Mouse (Mus musculus) liver, embryonic 15.5 days (tissue): Measurements from ENCODE around the gene Uts2b. TPM values are rescaled to one million over a fixed set of nuclear protein-coding genes. Genes with fewer than 3 reads are reported as not detected.
"Not testable (repeated sequence)": the region's sequence is repeated elsewhere in the genome, so short reads cannot be mapped to it uniquely, and the experiment has no call there.

Source experiments
- ATAC-seq: fragments of 200-750 bp; cut with Nextera tagmentation; 2 replicates; pipeline ENCODE4 v1.8.0; 2017; ENCODE audit warnings: moderate number of reproducible peaks, mild to moderate bottlenecking, moderate library complexity; ENCODE audit not compliant: insufficient read depth
- H3K27ac ChIP-seq: fragments of 300-500 bp; sonication (generic); replicated peaks from 2 replicates; pipeline ENCODE4 v1.5.1; 2015; ENCODE audit warnings: mild to moderate bottlenecking, inconsistent platforms
- H3K27me3 ChIP-seq: fragments of 300-500 bp; sonication (generic); 2 replicates; pipeline ENCODE4 v1.6.1; 2015; ENCODE audit warnings: mild to moderate bottlenecking, inconsistent platforms
- H3K36me3 ChIP-seq: fragments of 300-500 bp; sonication (generic); replicated peaks from 2 replicates; pipeline ENCODE4 v1.6.1; 2015; ENCODE audit warnings: moderate library complexity, mild to moderate bottlenecking, inconsistent platforms
- H3K4me1 ChIP-seq: fragments of 300-500 bp; sonication (generic); replicated peaks from 2 replicates; pipeline ENCODE4 v1.6.1; 2015; ENCODE audit warnings: inconsistent platforms
- H3K4me2 ChIP-seq: fragments of 300-500 bp; sonication (generic); 2 replicates; pipeline ENCODE4 v1.6.1; 2015; ENCODE audit warnings: moderate library complexity, mild to moderate bottlenecking, inconsistent platforms
- H3K4me3 ChIP-seq: fragments of 300-500 bp; sonication (generic); replicated peaks from 2 replicates; pipeline ENCODE4 v1.5.1; 2015; ENCODE audit warnings: mild to moderate bottlenecking, inconsistent platforms
- H3K9ac ChIP-seq: fragments of 300-500 bp; sonication (generic); 2 replicates; pipeline ENCODE4 v1.6.1; 2015; ENCODE audit warnings: moderate library complexity, mild to moderate bottlenecking, inconsistent platforms
- H3K9me3 ChIP-seq: fragments of 300-500 bp; sonication (generic); replicated peaks from 2 replicates; pipeline ENCODE4 v1.6.1; 2016; ENCODE audit warnings: inconsistent platforms
- WGBS: fragments of 180-500 bp; shearing (Covaris S2); methylation state at CpG from one replicate; pipeline ENCODE4 v1.1.7; 2015; ENCODE audit warnings: mixed read lengths; ENCODE audit not compliant: insufficient replicate concordance; 5-methylcytosine and 5-hydroxymethylcytosine counted together
- polyA plus RNA-seq: library from polyadenylated mRNA; unstranded; fragments of >200 nt; fragmentation: Nextera tagmentation; extraction: Ambion mirVana; gene quantifications from 2 replicates; pipeline ENCODE4 v1.2.1, GENCODE M21; 2015

Uts2b gene
- polyA plus RNA-seq, 1 experiment from 2014 or later: not detected

DNA sequence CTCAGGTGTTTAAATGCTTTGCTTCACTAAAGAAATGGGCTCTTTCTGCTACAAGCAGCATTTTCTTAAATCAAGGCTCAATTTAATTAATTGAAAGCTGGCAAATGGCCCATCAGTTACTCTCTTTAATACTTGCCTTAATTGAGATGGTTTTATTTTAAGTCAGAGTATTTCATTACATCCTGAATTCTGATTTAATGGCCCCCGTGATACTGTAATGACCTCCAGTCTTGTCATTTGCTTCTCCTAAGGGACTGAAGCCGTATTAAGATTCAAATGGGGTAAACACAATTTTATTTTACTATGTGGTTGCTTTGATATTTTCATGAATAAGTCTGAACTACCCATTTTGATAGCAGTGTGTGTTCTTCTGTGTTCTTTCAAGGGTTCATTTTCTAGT lies 661 bp upstream of the Uts2b start:
- no peaks in the 10 kb centered on the region for H3K36me3 ChIP-seq
- H3K9me3 ChIP-seq: no peaks in the 10 kb centered on the region
- WGBS: 70% methylated on average over 2 of the region's 2 CpGs
- no peak overlapping the region for H3K9ac ChIP-seq
- H3K4me3 ChIP-seq: no peak overlapping the region
- no peak overlapping the region for H3K27ac ChIP-seq
- no peak for ATAC-seq
- H3K4me2 ChIP-seq: no peak overlapping the region
- H3K4me1 ChIP-seq: no peaks in the 10 kb centered on the region
- H3K27me3 ChIP-seq: no peaks in the 10 kb centered on the region

DNA sequence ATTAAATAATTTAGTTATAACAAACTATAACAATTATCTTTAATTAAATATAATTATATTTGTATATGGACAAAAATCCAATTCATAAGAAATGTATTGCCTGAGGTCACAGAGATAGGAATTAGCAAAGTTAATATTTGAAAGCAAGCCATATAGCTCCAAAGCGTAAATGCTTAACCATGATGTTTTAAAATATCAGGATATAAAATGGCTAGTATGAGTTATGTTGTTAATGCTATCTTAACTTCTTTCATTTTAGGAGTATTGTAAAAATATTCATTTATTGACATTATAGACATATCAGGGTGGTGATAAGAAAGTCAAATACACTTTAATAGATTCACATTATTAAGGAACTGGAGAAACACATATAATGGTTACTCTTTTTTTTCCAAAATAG lies 10.0 kb downstream of the Uts2b start:
- H3K27ac ChIP-seq: no peak overlapping the region
- no peaks in the 10 kb centered on the region for H3K9me3 ChIP-seq
- 70% methylated on average over 1 of the region's 1 CpGs for WGBS
- no peaks in the 10 kb centered on the region for H3K36me3 ChIP-seq
- H3K4me1 ChIP-seq: no peaks in the 10 kb centered on the region
- no peak overlapping the region for H3K4me3 ChIP-seq
- ATAC-seq: no peak
- H3K4me2 ChIP-seq: no peak overlapping the region
- no peak overlapping the region for H3K9ac ChIP-seq
- no peaks in the 10 kb centered on the region for H3K27me3 ChIP-seq

DNA sequence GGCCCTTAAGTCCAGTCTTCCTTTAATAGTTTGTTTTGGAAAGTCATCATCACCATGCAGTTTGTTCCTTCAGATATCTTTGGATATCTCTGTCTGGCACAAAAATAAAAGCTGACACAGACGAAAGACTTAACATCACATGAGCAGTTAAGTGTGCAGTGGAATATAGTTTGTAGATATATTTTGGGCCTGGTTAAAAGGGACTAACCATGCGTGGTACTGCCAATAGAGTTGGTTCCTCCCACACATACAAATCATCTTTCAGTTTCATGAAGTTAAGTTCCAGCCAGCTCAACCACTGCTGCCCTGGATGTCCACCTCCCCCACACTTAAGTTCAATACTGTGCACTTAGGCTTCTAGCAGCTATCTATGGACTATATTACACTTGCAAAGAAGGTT lies 15.6 kb downstream of the Uts2b start:
- ATAC-seq: no peak
- H3K4me1 ChIP-seq: no peaks in the 10 kb centered on the region
- no peaks in the 10 kb centered on the region for H3K36me3 ChIP-seq
- H3K27ac ChIP-seq: no peak overlapping the region
- H3K4me3 ChIP-seq: no peak overlapping the region
- no peak overlapping the region for H3K9ac ChIP-seq
- 47% methylated on average over 2 of the region's 2 CpGs for WGBS
- no peak overlapping the region for H3K4me2 ChIP-seq
- H3K9me3 ChIP-seq: no peaks in the 10 kb centered on the region
- H3K27me3 ChIP-seq: no peaks in the 10 kb centered on the region

DNA sequence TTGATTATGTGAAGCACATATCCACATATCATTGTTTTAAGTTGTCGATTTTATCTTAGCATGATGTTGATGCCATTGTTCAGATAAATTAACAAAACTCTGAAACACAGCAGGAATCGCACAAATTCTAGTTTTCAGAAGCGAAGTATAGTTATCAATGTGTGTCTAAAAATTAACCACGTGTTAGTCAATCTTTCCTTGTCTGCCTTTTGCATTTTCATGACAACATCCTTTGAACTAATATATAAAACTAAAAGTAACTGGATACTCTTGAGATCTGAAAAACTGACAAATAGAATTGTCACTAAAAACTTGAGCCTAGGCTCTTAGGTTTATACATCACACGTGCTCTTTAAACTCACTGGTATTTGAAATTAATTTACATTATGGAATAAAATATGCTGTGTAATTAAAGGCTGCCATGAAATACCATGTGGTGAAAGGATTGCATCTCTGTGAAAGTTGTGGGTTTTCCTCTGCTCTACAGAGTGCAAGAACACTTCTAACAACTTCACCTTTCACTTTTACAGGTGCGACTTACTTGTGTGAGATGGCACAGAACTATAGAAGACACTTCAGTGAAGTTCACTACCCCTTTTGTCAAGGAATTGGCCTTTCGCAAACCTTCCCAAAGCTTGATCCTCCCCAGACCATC lies 20.0 kb downstream of the Uts2b start:
- H3K4me1 ChIP-seq: no peaks in the 10 kb centered on the region
- no peaks in the 10 kb centered on the region for H3K36me3 ChIP-seq
- no peaks in the 10 kb centered on the region for H3K9me3 ChIP-seq
- no peak overlapping the region for H3K4me3 ChIP-seq
- no peak overlapping the region for H3K9ac ChIP-seq
- 64% methylated on average over 7 of the region's 7 CpGs for WGBS
- no peak overlapping the region for H3K27ac ChIP-seq
- H3K27me3 ChIP-seq: no peaks in the 10 kb centered on the region
- no peak overlapping the region for H3K4me2 ChIP-seq
- no peak for ATAC-seq

GRCm38 (mm10) chr16:27349235-27349634 lies 20.8 kb downstream of the Uts2b start:
- Histone ChIP-seq H3K27ac (no peak overlapping the region), H3K27me3 (no peaks in the 10 kb centered on the region), H3K36me3 (no peaks in the 10 kb centered on the region), H3K4me2 (no peak overlapping the region), H3K9ac (no peak overlapping the region), H3K4me3 (no peak overlapping the region), H3K9me3 (no peaks in the 10 kb centered on the region), H3K4me1 (no peaks in the 10 kb centered on the region)
- ATAC-seq: no peak
- WGBS: 74% methylated on average over 2 of the region's 2 CpGs

DNA sequence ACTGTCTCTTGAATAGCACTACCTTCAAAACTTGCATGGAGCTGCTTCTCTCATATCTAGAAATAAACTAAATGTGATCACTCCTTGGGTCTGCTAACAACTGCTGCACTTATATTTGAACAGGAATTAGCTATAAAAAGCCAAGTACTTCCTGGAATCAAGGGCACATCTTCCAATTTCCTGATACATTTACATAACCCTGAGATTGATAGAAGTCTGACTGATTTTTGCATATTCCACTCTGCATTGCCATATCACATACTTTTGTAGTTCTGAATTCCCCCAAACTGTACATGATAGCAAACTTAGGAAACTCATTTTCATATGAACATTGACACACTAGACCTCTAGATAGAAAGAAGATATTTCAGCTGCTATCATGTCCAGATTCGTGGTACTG lies 21.7 kb downstream of the Uts2b start:
- Histone ChIP-seq H3K9ac (no peak overlapping the region), H3K4me2 (no peak overlapping the region)

GRCm38 (mm10) chr16:27347521-27347920 lies 22.5 kb downstream of the Uts2b start:
- Histone ChIP-seq H3K4me1 (no peaks in the 10 kb centered on the region), H3K27ac (no peak overlapping the region), H3K4me2 (no peak overlapping the region), H3K9ac (no peak overlapping the region), H3K27me3 (no peaks in the 10 kb centered on the region), H3K9me3 (no peaks in the 10 kb centered on the region), H3K36me3 (no peaks in the 10 kb centered on the region), H3K4me3 (no peak overlapping the region)
- 46% methylated on average over 3 of the region's 3 CpGs for WGBS
- ATAC-seq: no peak

More for the DNA sequence above, 21.7 kb downstream of the Uts2b start:
- Histone ChIP-seq H3K27me3 (no peaks in the 10 kb centered on the region), H3K4me3 (no peak overlapping the region), H3K4me1 (no peaks in the 10 kb centered on the region), H3K27ac (no peak overlapping the region), H3K9me3 (no peaks in the 10 kb centered on the region), H3K36me3 (no peaks in the 10 kb centered on the region)
- WGBS: 42% methylated on average over 1 of the region's 1 CpGs
- no peak for ATAC-seq

GRCm38 (mm10) chr16:27326463-27326862 lies 43.6 kb downstream of the Uts2b start:
- no peak for ATAC-seq
- WGBS: 68% methylated on average over 2 of the region's 2 CpGs
- Histone ChIP-seq H3K9ac (no peak overlapping the region), H3K4me1 (no peaks in the 10 kb centered on the region), H3K4me2 (no peak overlapping the region), H3K27ac (no peak overlapping the region), H3K27me3 (no peaks in the 10 kb centered on the region), H3K9me3 (no peaks in the 10 kb centered on the region), H3K36me3 (no peaks in the 10 kb centered on the region), H3K4me3 (no peak overlapping the region)

DNA sequence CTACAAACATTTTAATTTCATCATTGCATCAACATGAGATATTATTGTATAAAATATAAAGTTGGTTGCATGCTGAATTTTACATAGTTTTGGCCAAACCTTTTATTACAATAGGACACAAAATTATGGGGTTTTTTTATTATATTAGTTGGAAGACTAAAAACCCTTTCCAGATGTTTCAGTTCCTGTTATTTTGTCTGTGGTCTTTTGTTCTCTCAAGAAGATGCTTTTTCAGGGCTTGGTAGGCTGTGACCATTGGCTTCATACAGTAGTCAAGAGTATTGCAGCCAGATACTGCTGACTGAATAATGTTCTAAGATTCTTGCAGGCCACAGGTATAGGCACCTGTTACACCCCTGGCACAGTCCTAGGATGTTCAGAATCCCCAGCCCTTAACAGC lies 48.0 kb downstream of the Uts2b start:
- no peaks in the 10 kb centered on the region for H3K27me3 ChIP-seq
- H3K4me2 ChIP-seq: no peak overlapping the region
- H3K4me3 ChIP-seq: no peak overlapping the region
- no peaks in the 10 kb centered on the region for H3K36me3 ChIP-seq
- H3K9ac ChIP-seq: no peak overlapping the region
- H3K4me1 ChIP-seq: no peaks in the 10 kb centered on the region
- H3K9me3 ChIP-seq: no peaks in the 10 kb centered on the region
- no peak for ATAC-seq
- no peak overlapping the region for H3K27ac ChIP-seq

DNA sequence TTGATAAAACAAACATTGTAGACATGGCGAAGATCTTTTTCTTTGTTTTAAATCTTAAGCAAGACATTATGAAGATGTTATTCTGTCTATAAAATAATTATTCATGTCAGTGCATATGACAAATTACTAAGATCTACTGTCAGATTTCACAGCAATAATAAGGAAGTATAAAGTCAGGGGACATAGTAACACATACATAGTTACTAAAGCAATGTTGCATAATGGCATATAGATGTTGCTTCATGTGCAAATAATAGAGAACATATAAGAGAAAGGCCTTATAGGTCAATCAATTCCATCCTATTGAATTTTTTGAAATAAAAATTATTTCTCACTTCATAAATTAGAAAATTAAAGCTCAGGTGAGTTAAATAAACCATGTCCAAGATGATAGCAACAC lies 50.9 kb downstream of the Uts2b start:
- WGBS: 58% methylated on average over 1 of the region's 1 CpGs
- no peaks in the 10 kb centered on the region for H3K4me1 ChIP-seq

GRCm38 (mm10) chr16:27307189-27307588 lies 62.9 kb downstream of the Uts2b start, which contains the start of gene Ostn:
TSS of gene Ostn (plus strand) at chr16:27307489.
- not testable (repeated sequence) for H3K27me3 ChIP-seq, H3K27ac ChIP-seq, H3K36me3 ChIP-seq, H3K4me1 ChIP-seq, H3K9me3 ChIP-seq, H3K4me3 ChIP-seq, H3K4me2 ChIP-seq, ATAC-seq, H3K9ac ChIP-seq
- 49% methylated on average over 4 of the region's 4 CpGs for WGBS

More for the DNA sequence above, 50.9 kb downstream of the Uts2b start:
- Histone ChIP-seq H3K36me3 (no peaks in the 10 kb centered on the region), H3K4me3 (no peak overlapping the region), H3K9me3 (no peaks in the 10 kb centered on the region), H3K27ac (no peak overlapping the region), H3K27me3 (no peaks in the 10 kb centered on the region), H3K4me2 (no peak overlapping the region), H3K9ac (no peak overlapping the region)
- ATAC-seq: no peak
